Comparison of ENCODE assay signal across 21 mouse cellular contexts in the genomic region with DNA sequence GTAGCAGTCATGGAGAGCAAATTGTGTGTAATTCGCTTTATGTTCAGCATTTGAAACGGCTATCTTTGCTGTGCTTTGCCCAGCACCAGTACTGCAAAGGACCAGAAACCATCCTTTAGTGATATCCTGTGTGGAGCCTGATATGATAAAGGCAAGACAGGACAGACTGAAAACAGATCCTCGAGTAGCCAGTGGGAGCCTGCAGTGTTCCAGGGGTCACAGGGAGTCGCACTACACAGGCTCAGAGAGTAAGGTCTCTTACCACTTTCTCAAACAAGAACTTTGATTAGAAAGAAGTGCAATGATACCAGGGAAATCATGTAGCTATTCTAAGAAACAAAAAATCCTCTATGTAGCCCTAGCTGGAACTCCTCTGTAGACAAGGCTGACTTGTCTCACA. TPM values are rescaled to one million over a fixed set of nuclear protein-coding genes. Genes with fewer than 3 reads are reported as not detected.
DNase-seq lines count a peak whose midpoint lies in the region; ATAC-seq lines count a peak whose summit lies in the region.
"Had no signal": no experiment of that assay in that cellular context is flagged by ENCODE, and none has a peak within 500 bp of the region (broad histone marks: within the 10 kb centered on the region; RNA-seq: fewer than 3 reads in every experiment).

No protein-coding gene starts in this region.

- H3K4me3 ChIP-seq in heart, embryonic 14.5 days (ENCODE audit: control insufficient read depth in 1 of 2, insufficient read depth in 1 of 2, low read depth in 1 of 2, low read length in 2 of 2) = no peak overlapping the region
- no peak overlapping the region for H3K4me3 ChIP-seq in intestine, embryonic 14.5 days (ENCODE audit: low read depth, low read length)
- H3K4me3 ChIP-seq in intestine, embryonic 15.5 days (replicated peaks) = no peak overlapping the region
- H3K4me3 ChIP-seq in neural tube, embryonic 15.5 days (replicated peaks) = no peak overlapping the region
- H3K4me3 ChIP-seq: erythroblast, embryonic 14.5 days; forebrain, embryonic 13.5 days; hindbrain, embryonic 15.5 days; midbrain, embryonic 13.5 days; stomach, embryonic 15.5 days had no signal

- no peaks in the 10 kb centered on the region for H3K36me3 ChIP-seq in heart, embryonic 14.5 days (ENCODE audit: control insufficient read depth, insufficient read depth, low read length)
- H3K36me3 ChIP-seq in intestine, embryonic 14.5 days (ENCODE audit: control insufficient read depth, insufficient read depth, low read length) = no peaks in the 10 kb centered on the region
- H3K36me3 ChIP-seq in intestine, embryonic 15.5 days = no peaks in the 10 kb centered on the region
- H3K36me3 ChIP-seq in neural tube, embryonic 15.5 days = no peaks in the 10 kb centered on the region
- H3K36me3 ChIP-seq: hindbrain, embryonic 15.5 days; midbrain, embryonic 13.5 days; stomach, embryonic 15.5 days had no signal

- H3K27me3 ChIP-seq in heart, embryonic 14.5 days (ENCODE audit: control insufficient read depth, insufficient read depth, low read length) = no peaks in the 10 kb centered on the region
- H3K27me3 ChIP-seq in intestine, embryonic 14.5 days (replicated peaks; ENCODE audit: control insufficient read depth, insufficient read depth, low read length) = no peaks in the 10 kb centered on the region
- H3K27me3 ChIP-seq in intestine, embryonic 15.5 days (replicated peaks) = no peaks in the 10 kb centered on the region
- H3K27me3 ChIP-seq in neural tube, embryonic 15.5 days (replicated peaks) = no peaks in the 10 kb centered on the region
- H3K27me3 ChIP-seq: forebrain, embryonic 13.5 days; hindbrain, embryonic 15.5 days; stomach, embryonic 15.5 days had no signal

- H3K9ac ChIP-seq in heart, embryonic 14.5 days (ENCODE audit: low read length) = no peak overlapping the region
- H3K9ac ChIP-seq in intestine, embryonic 14.5 days (ENCODE audit: low read length) = no peak overlapping the region
- no peak overlapping the region for H3K9ac ChIP-seq in intestine, embryonic 15.5 days
- H3K9ac ChIP-seq in neural tube, embryonic 15.5 days (replicated peaks) = no peak overlapping the region
- H3K9ac ChIP-seq: midbrain, embryonic 13.5 days; stomach, embryonic 15.5 days had no signal

- H3K4me2 ChIP-seq in heart, embryonic 14.5 days (ENCODE audit: low read length) = peak overlapping the region; percentile 52
- H3K4me2 ChIP-seq in intestine, embryonic 14.5 days (ENCODE audit: low read length) = no peak overlapping the region
- no peak overlapping the region for H3K4me2 ChIP-seq in intestine, embryonic 15.5 days (replicated peaks)
- H3K4me2 ChIP-seq in neural tube, embryonic 15.5 days = no peak overlapping the region
- H3K4me2 ChIP-seq: forebrain, embryonic 13.5 days; midbrain, embryonic 13.5 days had no signal

- no peak for ATAC-seq in heart, embryonic 14.5 days (ENCODE audit: insufficient number of reproducible peaks, insufficient read depth, low FRiP score, low read depth)
- no peak for ATAC-seq in intestine, embryonic 14.5 days (replicated peaks; ENCODE audit: low FRiP score, low TSS enrichment, low read depth)
- ATAC-seq in intestine, embryonic 15.5 days = no peak
- no peak for ATAC-seq in neural tube, embryonic 15.5 days (ENCODE audit: low FRiP score)
- ATAC-seq: lung, postnatal 0 days had no signal

- no peaks in the 10 kb centered on the region for H3K9me3 ChIP-seq in heart, embryonic 14.5 days (ENCODE audit: control insufficient read depth, low read length)
- H3K9me3 ChIP-seq in intestine, embryonic 14.5 days (ENCODE audit: control insufficient read depth, low read length) = no peaks in the 10 kb centered on the region
- no peaks in the 10 kb centered on the region for H3K9me3 ChIP-seq in intestine, embryonic 15.5 days
- H3K9me3 ChIP-seq in neural tube, embryonic 15.5 days (replicated peaks) = no peaks in the 10 kb centered on the region
- H3K9me3 ChIP-seq: forebrain, embryonic 13.5 days; hindbrain, embryonic 15.5 days; midbrain, embryonic 13.5 days; stomach, embryonic 15.5 days had no signal

- peaks cover 7 to 14% of the 10 kb centered on the region in 2 experiments for H3K4me1 ChIP-seq in heart, embryonic 14.5 days (ENCODE audit: control insufficient read depth in 2 of 2, insufficient read depth in 2 of 2, low read length in 2 of 2)
- H3K4me1 ChIP-seq in intestine, embryonic 14.5 days (replicated peaks; ENCODE audit: control insufficient read depth, insufficient read depth, low read length) = peaks cover 8% of the 10 kb centered on the region
- peaks cover 6% of the 10 kb centered on the region; the same call in 1 of the 2 replicates for H3K4me1 ChIP-seq in intestine, embryonic 15.5 days (replicated peaks)
- peaks cover 8% of the 10 kb centered on the region; the same call in 1 of the 2 replicates for H3K4me1 ChIP-seq in neural tube, embryonic 15.5 days
- H3K4me1 ChIP-seq: stomach, embryonic 15.5 days had no signal

- H3K27ac ChIP-seq in heart, embryonic 14.5 days (replicated peaks in 1 of 2; ENCODE audit: control insufficient read depth in 1 of 2, insufficient read depth in 1 of 2, low read depth in 2 of 2, low read length in 2 of 2) = peak overlapping the region in 1 of 2 experiments; percentile 4; a peak in 1 of 4 replicates
- H3K27ac ChIP-seq in intestine, embryonic 14.5 days (ENCODE audit: low read depth) = peak overlapping the region; percentile 29; the same call in 1 of the 2 replicates
- H3K27ac ChIP-seq in intestine, embryonic 15.5 days = no peak overlapping the region
- H3K27ac ChIP-seq in neural tube, embryonic 15.5 days (replicated peaks) = 0 out of 2 replicates have a peak overlapping the region, but pooled peaks have one; percentile 64
- H3K27ac ChIP-seq: hindbrain, embryonic 15.5 days had no signal

- 27% methylated on average over 4 of the region's 4 CpGs for WGBS in heart, embryonic 14.5 days
- WGBS in intestine, embryonic 14.5 days = 67% methylated on average over 4 of the region's 4 CpGs
- WGBS in intestine, embryonic 15.5 days = 66% methylated on average over 4 of the region's 4 CpGs
- WGBS in neural tube, embryonic 15.5 days = 83% methylated on average over 4 of the region's 4 CpGs

- no peak for DNase-seq in heart, adult 18-20 months
- no peak for DNase-seq in intestine, embryonic 14.5 days (ENCODE audit: low spot score)
- DNase-seq in neural tube, embryonic 10.5 days (ENCODE audit: extremely low spot score, low spot score) = no peak
- DNase-seq in yolk sac, embryonic 10.5 days (ENCODE audit: low spot score) = no peak
- DNase-seq: adrenal gland, adult 2 months; cerebellum, adult 11 months; cerebellum, adult 9-11 months; gastrocnemius, postnatal 36 days; kidney, adult 9 months; kidney, postnatal 14 days; layer of hippocampus, postnatal 36 days; thymus, postnatal 25 days had no signal

RNA-seq across cellular contexts. Expression of gene Tgif1, which starts 58.1 kb away (rescaled TPM):
- polyA plus RNA-seq in heart, embryonic 14.5 days (2014; fragmentation: Nextera tagmentation; extraction: Ambion mirVana) = 17.3 and 17.7 TPM in 2 replicates
- total RNA-seq in heart, adult 18-20 months (2021) = 1 to 10 TPM; 2.6 to 4.6 TPM
- polyA plus RNA-seq in intestine, embryonic 14.5 days (2014; fragmentation: Nextera tagmentation; extraction: Ambion mirVana) = 56.1 and 58.4 TPM in 2 replicates
- 46.9 and 56.5 TPM in 2 replicates for polyA plus RNA-seq in intestine, embryonic 15.5 days (2015; fragmentation: Nextera tagmentation; extraction: Ambion mirVana)
- 11.3 and 24.6 TPM in 2 replicates for polyA plus RNA-seq in neural tube, embryonic 15.5 days (2015; fragmentation: Nextera tagmentation; extraction: Ambion mirVana)
